Mouse (Mus musculus) Patski (cell line): ENCODE results near the gene Ankrd54. TPM values are rescaled to one million over a fixed set of nuclear protein-coding genes. Genes with fewer than 3 reads are reported as not detected.
"Not testable (repeated sequence)": the region's sequence is repeated elsewhere in the genome, so short reads cannot be mapped to it uniquely, and the experiment has no call there.

ENCODE experiments used
- ATAC-seq: fragments of 100-300 bp; one replicate; pipeline ENCODE4 v1.8.0; 2021
- CTCF ChIA-PET: fragments of 350-600 bp; sonication (Branson Sonifier 250); formaldehyde crosslinking; loops from one replicate; lab custom pipeline; 2022; ENCODE audit warnings: inconsistent platforms; lab: Charles Lee
- POLR2A ChIA-PET: fragments of 350-600 bp; sonication (Branson Sonifier 250); formaldehyde crosslinking; loops from one replicate; lab custom pipeline; 2022; ENCODE audit warnings: antibody characterized with exemption, inconsistent platforms; lab: Charles Lee
- DNase-seq: peaks from one replicate; pipeline ENCODE4 v3.0.0-alpha.2; 2011; ENCODE audit warnings: low read depth, low spot score
- H3K27me3 ChIP-seq: fragments of 371-371 bp; one replicate; pipeline ENCODE4 v1.5.1; 2021
- CTCF ChIP-seq: fragments of 100-300 bp; IDR thresholded peaks from one replicate; pipeline ENCODE4 v1.5.1; 2021
- in situ Hi-C: fragments of 300-500 bp; cut with MboI; formaldehyde crosslinking; loops from 3 replicates; pipeline ENCODE4 v1.11.1; 2018; ENCODE audit warnings: low pct_unique_long_range_greater_than_20kb, mixed read lengths
- polyA plus RNA-seq: library from polyadenylated mRNA; unstranded; gene quantifications from one replicate; pipeline ENCODE4 v1.2.3, GENCODE M21; 2021

Ankrd54 gene
- polyA plus RNA-seq, 1 experiment from 2014 or later = 40.0 TPM

- ChIA-PET CTCF (interaction anchor here (1.1 kb wide), 1 partner anchor 15 kb away, joined by 5 read pairs; no protein-coding TSS in a partner anchor), POLR2A (no interaction called here)
- no peaks in the 10 kb centered on the region for H3K27me3 ChIP-seq
- in situ Hi-C loops = no loop called here
- no peak for ATAC-seq
- TF ChIP-seq CTCF = no peak
- no peak for DNase-seq
These were observed 39.9 kb downstream of the Ankrd54 start for GRCm38 (mm10) chr15:79022671-79023230.

- no peaks in the 10 kb centered on the region for H3K27me3 ChIP-seq
- ATAC-seq (no peak), DNase-seq (no peak)
- in situ Hi-C loops = no loop called here
- ChIA-PET CTCF (no interaction called here), POLR2A (no interaction called here)
- no peak for TF ChIP-seq CTCF
These were observed 43.8 kb downstream of the Ankrd54 start for GRCm38 (mm10) chr15:79018886-79019285.

GRCm38 (mm10) chr15:79018191-79018590 lies 44.5 kb downstream of the Ankrd54 start:
- POLR2A ChIA-PET = no interaction called here
- DNase-seq = no peak
- no peak for ATAC-seq
- in situ Hi-C loops = no loop called here
- CTCF ChIA-PET = no interaction called here
- H3K27me3 ChIP-seq = no peaks in the 10 kb centered on the region
- no peak for TF ChIP-seq CTCF

- no peak for TF ChIP-seq CTCF
- in situ Hi-C loops = no loop called here
- ChIA-PET POLR2A (interaction anchor here (1.5 kb wide), 1 partner anchor 14 kb away, joined by 5 read pairs; no protein-coding TSS in a partner anchor), CTCF (no interaction called here)
- H3K27me3 ChIP-seq = no peaks in the 10 kb centered on the region
- ATAC-seq = no peak
- DNase-seq = no peak
These were observed 49.3 kb downstream of the Ankrd54 start for GRCm38 (mm10) chr15:79013382-79013781.

GRCm38 (mm10) chr15:79011550-79011949 lies 51.1 kb downstream of the Ankrd54 start:
- ChIA-PET POLR2A (no interaction called here), CTCF (no interaction called here)
- TF ChIP-seq CTCF = no peak
- no peak for ATAC-seq
- DNase-seq = no peak
- in situ Hi-C loops = no loop called here
- H3K27me3 ChIP-seq = no peaks in the 10 kb centered on the region

GRCm38 (mm10) chr15:79009734-79010133 lies 53.0 kb downstream of the Ankrd54 start:
- POLR2A ChIA-PET = no interaction called here
- DNase-seq = no peak

GRCm38 (mm10) chr15:79007836-79008235 lies 54.9 kb downstream of the Ankrd54 start:
- in situ Hi-C loops, ATAC-seq, POLR2A ChIA-PET, H3K27me3 ChIP-seq, DNase-seq, CTCF ChIA-PET: not testable (repeated sequence)

More at GRCm38 (mm10) chr15:79009734-79010133, 53.0 kb downstream of the Ankrd54 start:
- ATAC-seq = no peak
- H3K27me3 ChIP-seq = no peaks in the 10 kb centered on the region
- TF ChIP-seq CTCF = no peak
- in situ Hi-C loops = no loop called here
- CTCF ChIA-PET = no interaction called here

GRCm38 (mm10) chr15:79007059-79007458 lies 55.6 kb downstream of the Ankrd54 start:
- in situ Hi-C loops = no loop called here

GRCm38 (mm10) chr15:79006638-79007037 lies 56.1 kb downstream of the Ankrd54 start:
- ATAC-seq = no peak
- CTCF ChIA-PET = interaction anchor here (1.1 kb wide), 1 partner anchor 31 kb away, joined by 3 read pairs; no protein-coding TSS in a partner anchor
- POLR2A ChIA-PET = no interaction called here
- DNase-seq = no peak
- no peaks in the 10 kb centered on the region for H3K27me3 ChIP-seq
- TF ChIP-seq CTCF = no peak
- in situ Hi-C loops = no loop called here

More at GRCm38 (mm10) chr15:79007059-79007458, 55.6 kb downstream of the Ankrd54 start:
- ATAC-seq (no peak), DNase-seq (no peak)
- no peak for TF ChIP-seq CTCF
- H3K27me3 ChIP-seq = no peaks in the 10 kb centered on the region
- POLR2A ChIA-PET = no interaction called here
- CTCF ChIA-PET = no interaction called here

- no peak for TF ChIP-seq CTCF
- no peaks in the 10 kb centered on the region for H3K27me3 ChIP-seq
- DNase-seq (no peak), ATAC-seq (no peak)
- in situ Hi-C loops = no loop called here
- ChIA-PET POLR2A (no interaction called here), CTCF (interaction anchor here (1.1 kb wide), 1 partner anchor 32 kb away, joined by 3 read pairs; no protein-coding TSS in a partner anchor)
These were observed 57.1 kb downstream of the Ankrd54 start for GRCm38 (mm10) chr15:79005581-79005980.

Other genes starting within 250 kb of the Ankrd54 start
- 111 TPM for gene Cdc42ep1, start 220.3 kb downstream of the Ankrd54 start, polyA plus RNA-seq
- 0.90 TPM for gene Lgals2, start 207.4 kb downstream of the Ankrd54 start, polyA plus RNA-seq
- gene Gga1, start 185.7 kb downstream of the Ankrd54 start, polyA plus RNA-seq = 60.7 TPM
- gene Gm49510, start 163.2 kb downstream of the Ankrd54 start, polyA plus RNA-seq = 0.14 TPM
- 13.6 TPM for gene Sh3bp1, start 163.1 kb downstream of the Ankrd54 start, polyA plus RNA-seq
- 10.6 TPM for gene Pdxp, start 149.0 kb downstream of the Ankrd54 start, polyA plus RNA-seq
- gene Lgals1, start 136.2 kb downstream of the Ankrd54 start, polyA plus RNA-seq = 2,052 TPM
- gene Nol12, start 128.0 kb downstream of the Ankrd54 start, polyA plus RNA-seq = 46.7 TPM
- 135 TPM for gene Triobp, start 115.2 kb downstream of the Ankrd54 start, polyA plus RNA-seq
- gene H1f0, start 34.4 kb downstream of the Ankrd54 start, polyA plus RNA-seq = 95.5 TPM
- 0.12 TPM for gene Galr3, start 21.0 kb downstream of the Ankrd54 start, polyA plus RNA-seq
- 220 TPM for gene Eif3l, start 12.3 kb upstream of the Ankrd54 start, polyA plus RNA-seq
- gene Micall1, start 46.0 kb upstream of the Ankrd54 start, polyA plus RNA-seq = 43.0 TPM
- 178 TPM for gene Polr2f, start 78.1 kb upstream of the Ankrd54 start, polyA plus RNA-seq
- gene 1700088E04Rik, start 78.4 kb upstream of the Ankrd54 start, polyA plus RNA-seq = 34.2 TPM
- gene Sox10, start 102.3 kb upstream of the Ankrd54 start, polyA plus RNA-seq = not detected
- gene Pick1, start 166.3 kb upstream of the Ankrd54 start, polyA plus RNA-seq = 43.1 TPM
- 3.5 TPM for gene Gm49486, start 166.5 kb upstream of the Ankrd54 start, polyA plus RNA-seq
- 4.0 TPM for gene Slc16a8, start 191.9 kb upstream of the Ankrd54 start, polyA plus RNA-seq
- 75.9 TPM for gene Baiap2l2, start 222.6 kb upstream of the Ankrd54 start, polyA plus RNA-seq